Mouse (Mus musculus) heart, embryonic 14.5 days (tissue): ENCODE results near the gene Il15ra. TPM values are rescaled to one million over a fixed set of nuclear protein-coding genes. Genes with fewer than 3 reads are reported as not detected.

Source experiments
- ATAC-seq: fragments of 200-750 bp; cut with Nextera tagmentation; 2 replicates; pipeline ENCODE4 v1.8.0; 2017; ENCODE audit warnings: low read depth, moderate TSS enrichment; ENCODE audit not compliant: insufficient number of reproducible peaks, insufficient read depth, low FRiP score
- H3K27ac ChIP-seq, 2 experiments: fragments of 200-500 bp in 1 of 2; fragments of 300-500 bp in 1 of 2; sonication (generic) in 1 of 2; replicated peaks in 1 of 2; 2 replicates each; pipeline ENCODE4 v1.5.1; 2012 to 2014; ENCODE audit warnings: low read depth in 2 of 2, low read length in 2 of 2, control low read depth in 1 of 2, mild to moderate bottlenecking in 1 of 2, mixed read lengths in 1 of 2; ENCODE audit not compliant: control insufficient read depth in 1 of 2, insufficient read depth in 1 of 2
- H3K27me3 ChIP-seq: fragments of 300-500 bp; sonication (generic); 2 replicates; pipeline ENCODE4 v1.6.1; 2014; ENCODE audit warnings: mild to moderate bottlenecking, low read length, control low read depth; ENCODE audit not compliant: control insufficient read depth, insufficient read depth
- H3K36me3 ChIP-seq: fragments of 300-500 bp; sonication (generic); 2 replicates; pipeline ENCODE4 v1.6.1; 2014; ENCODE audit warnings: mild to moderate bottlenecking, control low read depth, low read length, mixed read lengths; ENCODE audit not compliant: control insufficient read depth, insufficient read depth
- H3K4me1 ChIP-seq, 2 experiments: fragments of 200-500 bp in 1 of 2; fragments of 300-500 bp in 1 of 2; sonication (generic) in 1 of 2; 2 replicates each; pipeline ENCODE4 v1.6.1; 2012 to 2014; ENCODE audit warnings: low read length in 2 of 2, control low read depth in 1 of 2, mixed read lengths in 1 of 2; ENCODE audit not compliant: control insufficient read depth in 2 of 2, insufficient read depth in 2 of 2
- H3K4me2 ChIP-seq: fragments of 300-500 bp; sonication (generic); 2 replicates; pipeline ENCODE4 v1.6.1; 2014; ENCODE audit warnings: mild to moderate bottlenecking, low read length
- H3K4me3 ChIP-seq, 2 experiments: fragments of 200-500 bp in 1 of 2; fragments of 300-500 bp in 1 of 2; sonication (generic) in 1 of 2; 2 replicates each; pipeline ENCODE4 v1.5.1; 2012 to 2014; ENCODE audit warnings: low read length in 2 of 2, mild to moderate bottlenecking in 2 of 2, control low read depth in 1 of 2, low read depth in 1 of 2, moderate library complexity in 1 of 2; ENCODE audit not compliant: control insufficient read depth in 1 of 2, insufficient read depth in 1 of 2
- H3K9ac ChIP-seq: fragments of 300-500 bp; sonication (generic); 2 replicates; pipeline ENCODE4 v1.6.1; 2014; ENCODE audit warnings: mild to moderate bottlenecking, low read length
- H3K9me3 ChIP-seq: fragments of 300-500 bp; sonication (generic); 2 replicates; pipeline ENCODE4 v1.6.1; 2016; ENCODE audit warnings: low read length, control low read depth; ENCODE audit not compliant: control insufficient read depth
- WGBS: fragments of 180-500 bp; shearing (Covaris S2); extraction: QIAGEN DNeasy Blood & Tissue Kit; methylation state at CpG from one replicate; pipeline ENCODE4 v1.1.7; 2014; 5-methylcytosine and 5-hydroxymethylcytosine counted together
- polyA plus RNA-seq: library from polyadenylated mRNA; unstranded; fragments of >200 nt; fragmentation: Nextera tagmentation; extraction: Ambion mirVana; gene quantifications from 2 replicates; pipeline ENCODE4 v1.2.1, GENCODE M21; 2014

Il15ra gene
- polyA plus RNA-seq, 1 experiment from 2014 or later, result 11.4 TPM

DNA sequence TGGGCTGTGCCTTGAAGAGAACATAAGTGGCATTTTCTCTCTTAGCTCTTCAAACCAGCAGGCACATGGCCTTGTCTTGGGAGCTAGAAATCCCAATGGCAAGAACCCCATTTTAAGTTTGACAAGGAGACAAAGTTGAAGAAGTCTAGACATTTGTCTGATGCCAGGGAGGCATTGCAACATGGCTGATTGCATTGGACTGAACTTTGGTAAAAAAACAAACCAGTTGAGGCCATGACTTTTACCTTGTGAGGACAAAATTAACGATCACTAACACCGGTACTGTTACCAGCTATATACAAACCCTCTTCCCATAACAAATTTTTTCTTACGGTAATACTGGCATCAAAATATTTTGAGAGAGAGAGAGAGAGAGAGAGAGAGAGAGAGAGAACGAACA, 11.7 kb upstream of the Il15ra start:
- no peaks in the 10 kb centered on the region for H3K9me3 ChIP-seq
- no peaks in the 10 kb centered on the region for H3K4me1 ChIP-seq
- no peaks in the 10 kb centered on the region for H3K36me3 ChIP-seq
- H3K9ac ChIP-seq, result no peak overlapping the region
- WGBS, result 90% methylated on average over 4 of the region's 4 CpGs
- no peak overlapping the region for H3K4me2 ChIP-seq
- no peak overlapping the region for H3K27ac ChIP-seq
- no peak for ATAC-seq
- H3K4me3 ChIP-seq, result no peak overlapping the region
- H3K27me3 ChIP-seq, result no peaks in the 10 kb centered on the region

- Histone ChIP-seq H3K27me3 (no peaks in the 10 kb centered on the region), H3K36me3 (no peaks in the 10 kb centered on the region), H3K9ac (no peak overlapping the region), H3K4me2 (no peak overlapping the region), H3K9me3 (no peaks in the 10 kb centered on the region), H3K4me3 (no peak overlapping the region), H3K27ac (no peak overlapping the region), H3K4me1 (no peaks in the 10 kb centered on the region)
- ATAC-seq, result no peak
- WGBS, result 83% methylated on average over 2 of the region's 2 CpGs
These were observed 11.0 kb upstream of the Il15ra start for GRCm38 (mm10) chr2:11694104-11694503.

GRCm38 (mm10) chr2:11695867-11696266, 9.2 kb upstream of the Il15ra start:
- no peak overlapping the region for H3K9ac ChIP-seq
- H3K4me2 ChIP-seq, result no peak overlapping the region
- H3K4me3 ChIP-seq, result no peak overlapping the region
- WGBS, result 69% methylated on average over 2 of the region's 2 CpGs
- no peak overlapping the region for H3K27ac ChIP-seq
- H3K27me3 ChIP-seq, result no peaks in the 10 kb centered on the region
- H3K4me1 ChIP-seq, result no peaks in the 10 kb centered on the region
- no peak for ATAC-seq
- H3K36me3 ChIP-seq, result no peaks in the 10 kb centered on the region
- H3K9me3 ChIP-seq, result no peaks in the 10 kb centered on the region

- no peak overlapping the region for H3K27ac ChIP-seq
- no peak overlapping the region for H3K9ac ChIP-seq
- no peak for ATAC-seq
- H3K4me2 ChIP-seq, result no peak overlapping the region
- H3K9me3 ChIP-seq, result no peaks in the 10 kb centered on the region
- H3K4me1 ChIP-seq, result no peaks in the 10 kb centered on the region
- H3K36me3 ChIP-seq, result no peaks in the 10 kb centered on the region
- H3K27me3 ChIP-seq, result no peaks in the 10 kb centered on the region
- 63% methylated on average over 5 of the region's 5 CpGs for WGBS
- H3K4me3 ChIP-seq, result no peak overlapping the region
These were observed 6.1 kb upstream of the Il15ra start for GRCm38 (mm10) chr2:11698994-11699393.

DNA sequence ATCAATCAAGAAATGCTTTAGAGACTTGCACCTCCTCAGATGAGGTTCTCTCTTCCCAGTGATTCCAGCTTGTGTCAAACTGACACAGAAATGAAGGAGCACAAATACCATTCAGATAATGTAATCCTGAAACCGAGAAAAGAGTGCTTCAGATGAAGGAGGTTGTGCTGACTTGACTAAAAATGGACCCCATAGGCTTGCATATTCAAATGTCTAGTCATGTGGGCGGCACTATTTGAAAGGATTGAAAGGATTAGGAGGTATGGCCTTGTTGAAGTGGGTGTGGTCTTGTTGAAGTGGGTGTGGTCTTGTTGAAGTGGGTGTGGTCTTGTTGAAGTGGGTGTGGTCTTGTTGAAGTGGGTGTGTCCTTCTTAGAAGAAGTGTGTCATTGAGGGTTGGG, 5.2 kb upstream of the Il15ra start:
- Histone ChIP-seq H3K27ac (no peak overlapping the region), H3K9ac (no peak overlapping the region), H3K27me3 (no peaks in the 10 kb centered on the region), H3K4me2 (no peak overlapping the region), H3K4me1 (no peaks in the 10 kb centered on the region), H3K36me3 (no peaks in the 10 kb centered on the region), H3K4me3 (no peak overlapping the region), H3K9me3 (no peaks in the 10 kb centered on the region)
- no peak for ATAC-seq
- WGBS, result 76% methylated on average over 2 of the region's 2 CpGs

DNA sequence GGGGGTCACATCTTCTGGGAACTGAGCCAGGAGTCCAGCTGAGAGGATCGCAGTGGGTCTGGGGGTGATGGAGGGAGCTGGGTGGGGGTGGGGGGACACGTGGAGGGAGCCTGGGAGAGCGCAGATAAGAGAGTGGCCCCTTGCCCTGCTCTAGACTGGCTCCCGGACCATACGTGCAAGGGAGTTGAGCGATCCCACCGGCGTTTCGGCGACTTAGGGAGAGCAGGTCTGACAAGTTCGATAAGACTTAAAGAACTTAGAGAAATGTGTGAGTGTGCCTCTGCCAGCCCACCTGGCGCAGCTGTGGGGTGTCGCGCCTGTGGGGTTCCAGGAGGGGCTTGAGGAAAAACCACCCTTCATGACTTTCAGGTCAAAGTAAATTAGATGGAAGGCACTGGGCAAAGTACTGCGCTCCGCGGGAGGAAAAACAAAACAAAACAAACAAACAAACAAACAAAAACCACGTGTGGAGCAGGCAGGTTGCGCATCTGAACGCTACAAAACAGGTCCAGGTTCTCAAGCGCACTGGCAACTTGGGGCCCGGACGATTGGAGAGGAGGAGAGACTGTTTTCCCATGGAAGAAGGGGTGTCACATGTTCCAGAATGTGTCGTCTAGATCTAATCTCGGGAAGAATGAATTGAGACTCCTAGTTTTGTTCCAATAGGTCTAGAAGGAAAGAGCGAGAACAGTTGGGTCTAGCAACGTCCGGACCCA, 1.1 kb downstream of the Il15ra start:
- 4% methylated on average over 28 of the region's 28 CpGs for WGBS
- peak overlapping the region; percentile 98 for H3K4me2 ChIP-seq
- H3K36me3 ChIP-seq, result no peaks in the 10 kb centered on the region
- peak; percentile 28; the same call in 1 of the 2 replicates for ATAC-seq
- H3K4me3 ChIP-seq, result peak overlapping the region; percentile 81 to 85
- no peaks in the 10 kb centered on the region for H3K27me3 ChIP-seq
- H3K4me1 ChIP-seq, result peaks cover 5 to 7% of the 10 kb centered on the region in 2 experiments; a peak in 3 of 4 replicates
- H3K9me3 ChIP-seq, result no peaks in the 10 kb centered on the region
- H3K9ac ChIP-seq, result peak overlapping the region; percentile 80
- peak overlapping the region in 1 of 2 experiments; percentile 75; a peak in 1 of 4 replicates for H3K27ac ChIP-seq

DNA sequence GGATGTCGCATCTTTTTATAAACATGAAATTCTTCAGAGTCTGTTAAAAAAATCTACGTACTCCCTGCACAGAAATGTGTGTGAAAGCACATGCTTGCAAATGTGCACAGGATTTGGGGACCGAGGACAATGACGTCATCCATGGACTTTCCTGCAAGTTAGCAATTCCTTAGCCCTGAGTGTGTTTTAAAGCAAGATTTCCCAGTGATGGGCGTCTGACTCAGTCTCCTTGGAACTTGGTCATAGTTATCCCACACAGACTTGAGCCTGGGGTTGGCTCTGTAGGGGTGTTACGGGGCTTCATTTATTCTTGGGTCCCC, 1.6 kb downstream of the Il15ra start:
- Histone ChIP-seq H3K9me3 (no peaks in the 10 kb centered on the region), H3K9ac (no peak overlapping the region), H3K36me3 (no peaks in the 10 kb centered on the region), H3K27ac (no peak overlapping the region), H3K4me1 (peaks cover 5 to 7% of the 10 kb centered on the region in 2 experiments; a peak in 3 of 4 replicates), H3K4me2 (peak overlapping the region; percentile 98), H3K4me3 (peak overlapping the region in 1 of 2 experiments; percentile 85; a peak in 2 of 4 replicates), H3K27me3 (no peaks in the 10 kb centered on the region)
- ATAC-seq, result no peak
- WGBS, result 42% methylated on average over 6 of the region's 6 CpGs

DNA sequence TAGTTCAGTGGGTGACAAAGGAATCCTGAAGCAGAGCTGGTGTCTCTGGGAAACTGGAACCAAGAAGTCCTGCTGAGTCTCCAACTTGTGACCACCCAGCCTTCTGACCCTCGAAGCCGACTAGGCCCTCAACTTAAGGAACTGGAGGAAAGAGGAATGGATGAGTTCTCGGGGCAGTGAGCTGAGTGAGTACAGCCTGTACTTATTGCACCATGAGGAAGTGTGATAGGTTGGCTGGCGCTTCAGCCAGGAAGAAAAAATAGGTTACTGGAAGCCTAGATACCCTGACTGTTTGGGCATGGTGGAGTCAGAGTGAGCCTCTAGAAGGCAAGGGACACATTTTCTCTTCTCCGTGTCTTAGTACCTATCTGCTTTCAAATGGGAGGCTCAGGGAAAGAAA, 3.4 kb downstream of the Il15ra start:
- no peaks in the 10 kb centered on the region for H3K27me3 ChIP-seq

More for the DNA sequence above, 3.4 kb downstream of the Il15ra start:
- H3K36me3 ChIP-seq, result no peaks in the 10 kb centered on the region
- H3K9ac ChIP-seq, result no peak overlapping the region
- no peak overlapping the region for H3K4me2 ChIP-seq
- H3K27ac ChIP-seq, result no peak overlapping the region
- no peak for ATAC-seq
- WGBS, result 73% methylated on average over 5 of the region's 5 CpGs
- no peak overlapping the region for H3K4me3 ChIP-seq
- H3K9me3 ChIP-seq, result no peaks in the 10 kb centered on the region
- peaks cover 5 to 7% of the 10 kb centered on the region in 2 experiments; a peak in 3 of 4 replicates for H3K4me1 ChIP-seq
